Mouse (Mus musculus): ENCODE measurements around the gene Pcnx. TPM values are rescaled to one million over a fixed set of nuclear protein-coding genes. Genes with fewer than 3 reads are reported as not detected.

Gene Pcnx
- polyA plus RNA-seq, 1 experiment from 2014 or later: 13.3 TPM

GRCm38 (mm10) chr12:81927163-81927562 is 67.3 kb downstream of the Pcnx start:
- H3K27ac ChIP-seq (replicated peaks; ENCODE audit: low read depth, low read length): no peak overlapping the region
- no peak overlapping the region for H3K9ac ChIP-seq (replicated peaks; ENCODE audit: low read length)
- no peak overlapping the region for H3K4me3 ChIP-seq (ENCODE audit: low read depth, low read length)
- no peak overlapping the region for H3K4me2 ChIP-seq (ENCODE audit: low read depth, low read length)
- H3K9me3 ChIP-seq (replicated peaks; ENCODE audit: control insufficient read depth, low read length): no peaks in the 10 kb centered on the region
- H3K36me3 ChIP-seq (replicated peaks; ENCODE audit: control insufficient read depth, insufficient read depth, low read depth, low read length): no peaks in the 10 kb centered on the region
- ATAC-seq (replicated peaks; ENCODE audit: insufficient number of reproducible peaks, low FRiP score, low TSS enrichment, low read depth): no peak
- 90% methylated on average over 5 of the region's 5 CpGs for WGBS
- H3K4me1 ChIP-seq (ENCODE audit: control insufficient read depth, insufficient read depth, low read length): no peaks in the 10 kb centered on the region
- DNase-seq (ENCODE audit: low spot score): no peak
- H3K27me3 ChIP-seq (ENCODE audit: control insufficient read depth, insufficient read depth, low read length): no peaks in the 10 kb centered on the region

- no peak for DNase-seq (ENCODE audit: low spot score)
Measured at GRCm38 (mm10) chr12:81927643-81928381, 68.0 kb downstream of the Pcnx start.

GRCm38 (mm10) chr12:81928382-81928770 is 68.6 kb downstream of the Pcnx start:
- Histone ChIP-seq H3K4me1 (ENCODE audit: control insufficient read depth, insufficient read depth, low read length) (no peaks in the 10 kb centered on the region), H3K27me3 (ENCODE audit: control insufficient read depth, insufficient read depth, low read length) (no peaks in the 10 kb centered on the region), H3K9me3 (replicated peaks; ENCODE audit: control insufficient read depth, low read length) (no peaks in the 10 kb centered on the region), H3K9ac (replicated peaks; ENCODE audit: low read length) (no peak overlapping the region), H3K4me3 (ENCODE audit: low read depth, low read length) (no peak overlapping the region), H3K36me3 (replicated peaks; ENCODE audit: control insufficient read depth, insufficient read depth, low read depth, low read length) (no peaks in the 10 kb centered on the region), H3K27ac (replicated peaks; ENCODE audit: low read depth, low read length) (no peak overlapping the region), H3K4me2 (ENCODE audit: low read depth, low read length) (no peak overlapping the region)
- WGBS: 67% methylated on average over 6 of the region's 6 CpGs
- ATAC-seq (replicated peaks; ENCODE audit: insufficient number of reproducible peaks, low FRiP score, low TSS enrichment, low read depth) (no peak), DNase-seq (ENCODE audit: low spot score) (no peak)

More at GRCm38 (mm10) chr12:81927643-81928381, 68.0 kb downstream of the Pcnx start:
- Histone ChIP-seq H3K9me3 (replicated peaks; ENCODE audit: control insufficient read depth, low read length) (no peaks in the 10 kb centered on the region), H3K27ac (replicated peaks; ENCODE audit: low read depth, low read length) (no peak overlapping the region), H3K36me3 (replicated peaks; ENCODE audit: control insufficient read depth, insufficient read depth, low read depth, low read length) (no peaks in the 10 kb centered on the region), H3K9ac (replicated peaks; ENCODE audit: low read length) (no peak overlapping the region), H3K4me1 (ENCODE audit: control insufficient read depth, insufficient read depth, low read length) (no peaks in the 10 kb centered on the region), H3K27me3 (ENCODE audit: control insufficient read depth, insufficient read depth, low read length) (no peaks in the 10 kb centered on the region), H3K4me2 (ENCODE audit: low read depth, low read length) (no peak overlapping the region), H3K4me3 (ENCODE audit: low read depth, low read length) (no peak overlapping the region)
- no peak for ATAC-seq (replicated peaks; ENCODE audit: insufficient number of reproducible peaks, low FRiP score, low TSS enrichment, low read depth)
- 83% methylated on average over 19 of the region's 19 CpGs for WGBS

GRCm38 (mm10) chr12:81932015-81932414 is 72.2 kb downstream of the Pcnx start:
- no peak overlapping the region for H3K27ac ChIP-seq (replicated peaks; ENCODE audit: low read depth, low read length)
- no peak for ATAC-seq (replicated peaks; ENCODE audit: insufficient number of reproducible peaks, low FRiP score, low TSS enrichment, low read depth)

GRCm38 (mm10) chr12:81933430-81933829 is 73.6 kb downstream of the Pcnx start:
- Histone ChIP-seq H3K9me3 (replicated peaks; ENCODE audit: control insufficient read depth, low read length) (no peaks in the 10 kb centered on the region), H3K27ac (replicated peaks; ENCODE audit: low read depth, low read length) (no peak overlapping the region), H3K4me2 (ENCODE audit: low read depth, low read length) (no peak overlapping the region), H3K4me1 (ENCODE audit: control insufficient read depth, insufficient read depth, low read length) (no peaks in the 10 kb centered on the region), H3K9ac (replicated peaks; ENCODE audit: low read length) (no peak overlapping the region), H3K36me3 (replicated peaks; ENCODE audit: control insufficient read depth, insufficient read depth, low read depth, low read length) (no peaks in the 10 kb centered on the region), H3K4me3 (ENCODE audit: low read depth, low read length) (no peak overlapping the region), H3K27me3 (ENCODE audit: control insufficient read depth, insufficient read depth, low read length) (no peaks in the 10 kb centered on the region)
- DNase-seq (ENCODE audit: low spot score) (no peak), ATAC-seq (replicated peaks; ENCODE audit: insufficient number of reproducible peaks, low FRiP score, low TSS enrichment, low read depth) (no peak)
- WGBS: 93% methylated on average over 5 of the region's 5 CpGs

More at GRCm38 (mm10) chr12:81932015-81932414, 72.2 kb downstream of the Pcnx start:
- Histone ChIP-seq H3K4me2 (ENCODE audit: low read depth, low read length) (no peak overlapping the region), H3K9ac (replicated peaks; ENCODE audit: low read length) (no peak overlapping the region), H3K27me3 (ENCODE audit: control insufficient read depth, insufficient read depth, low read length) (no peaks in the 10 kb centered on the region), H3K36me3 (replicated peaks; ENCODE audit: control insufficient read depth, insufficient read depth, low read depth, low read length) (no peaks in the 10 kb centered on the region), H3K9me3 (replicated peaks; ENCODE audit: control insufficient read depth, low read length) (no peaks in the 10 kb centered on the region), H3K4me1 (ENCODE audit: control insufficient read depth, insufficient read depth, low read length) (no peaks in the 10 kb centered on the region), H3K4me3 (ENCODE audit: low read depth, low read length) (no peak overlapping the region)
- WGBS: 88% methylated on average over 13 of the region's 13 CpGs
- DNase-seq (ENCODE audit: low spot score): no peak

GRCm38 (mm10) chr12:81934510-81934909 is 74.7 kb downstream of the Pcnx start:
- Histone ChIP-seq H3K27ac (replicated peaks; ENCODE audit: low read depth, low read length) (no peak overlapping the region), H3K27me3 (ENCODE audit: control insufficient read depth, insufficient read depth, low read length) (no peaks in the 10 kb centered on the region), H3K9me3 (replicated peaks; ENCODE audit: control insufficient read depth, low read length) (no peaks in the 10 kb centered on the region), H3K4me3 (ENCODE audit: low read depth, low read length) (no peak overlapping the region), H3K4me2 (ENCODE audit: low read depth, low read length) (no peak overlapping the region), H3K36me3 (replicated peaks; ENCODE audit: control insufficient read depth, insufficient read depth, low read depth, low read length) (no peaks in the 10 kb centered on the region), H3K9ac (replicated peaks; ENCODE audit: low read length) (no peak overlapping the region), H3K4me1 (ENCODE audit: control insufficient read depth, insufficient read depth, low read length) (no peaks in the 10 kb centered on the region)
- ATAC-seq (replicated peaks; ENCODE audit: insufficient number of reproducible peaks, low FRiP score, low TSS enrichment, low read depth) (no peak), DNase-seq (ENCODE audit: low spot score) (no peak)
- WGBS: 90% methylated on average over 5 of the region's 5 CpGs

GRCm38 (mm10) chr12:81936066-81936465 is 76.2 kb downstream of the Pcnx start:
- H3K9me3 ChIP-seq (replicated peaks; ENCODE audit: control insufficient read depth, low read length): no peaks in the 10 kb centered on the region
- 60% methylated on average over 4 of the region's 4 CpGs for WGBS
- H3K4me2 ChIP-seq (ENCODE audit: low read depth, low read length): no peak overlapping the region
- H3K4me3 ChIP-seq (ENCODE audit: low read depth, low read length): no peak overlapping the region
- no peak for ATAC-seq (replicated peaks; ENCODE audit: insufficient number of reproducible peaks, low FRiP score, low TSS enrichment, low read depth)
- DNase-seq (ENCODE audit: low spot score): no peak
- no peak overlapping the region for H3K9ac ChIP-seq (replicated peaks; ENCODE audit: low read length)
- H3K27me3 ChIP-seq (ENCODE audit: control insufficient read depth, insufficient read depth, low read length): no peaks in the 10 kb centered on the region
- H3K27ac ChIP-seq (replicated peaks; ENCODE audit: low read depth, low read length): no peak overlapping the region
- H3K4me1 ChIP-seq (ENCODE audit: control insufficient read depth, insufficient read depth, low read length): no peaks in the 10 kb centered on the region
- no peaks in the 10 kb centered on the region for H3K36me3 ChIP-seq (replicated peaks; ENCODE audit: control insufficient read depth, insufficient read depth, low read depth, low read length)

GRCm38 (mm10) chr12:81941191-81941590 is 81.4 kb downstream of the Pcnx start:
- DNase-seq (ENCODE audit: low spot score) (no peak), ATAC-seq (replicated peaks; ENCODE audit: insufficient number of reproducible peaks, low FRiP score, low TSS enrichment, low read depth) (no peak)
- H3K9me3 ChIP-seq (replicated peaks; ENCODE audit: control insufficient read depth, low read length): no peaks in the 10 kb centered on the region
- no peaks in the 10 kb centered on the region for H3K4me1 ChIP-seq (ENCODE audit: control insufficient read depth, insufficient read depth, low read length)
- no peaks in the 10 kb centered on the region for H3K27me3 ChIP-seq (ENCODE audit: control insufficient read depth, insufficient read depth, low read length)
- no peak overlapping the region for H3K4me3 ChIP-seq (ENCODE audit: low read depth, low read length)
- H3K4me2 ChIP-seq (ENCODE audit: low read depth, low read length): no peak overlapping the region
- no peak overlapping the region for H3K27ac ChIP-seq (replicated peaks; ENCODE audit: low read depth, low read length)
- no peak overlapping the region for H3K9ac ChIP-seq (replicated peaks; ENCODE audit: low read length)
- 80% methylated on average over 9 of the region's 9 CpGs for WGBS
- no peaks in the 10 kb centered on the region for H3K36me3 ChIP-seq (replicated peaks; ENCODE audit: control insufficient read depth, insufficient read depth, low read depth, low read length)

Data from embryonic facial prominence, embryonic 11.5 days (tissue).